Mouse (Mus musculus) spleen, adult 2 months (tissue): ENCODE results near the gene Jmjd6. TPM values are rescaled to one million over a fixed set of nuclear protein-coding genes. Genes with fewer than 3 reads are reported as not detected.
A peak's percentile ranks its signal among the peaks of the same experiment; 100 is the strongest.
"Not testable (repeated sequence)": the region's sequence is repeated elsewhere in the genome, so short reads cannot be mapped to it uniquely, and the experiment has no call there.

Experiments used
- DNase-seq, 2 experiments: peaks; one replicate each; pipeline versions ENCODE4 v3.0.0 to v3.0.0-alpha.2; 2012 to 2021; ENCODE audit warnings: low spot score in 2 of 2, low read depth in 1 of 2
- H3K27ac ChIP-seq: fragments of 200-500 bp; 2 replicates; pipeline ENCODE4 v1.5.1; 2012; ENCODE audit warnings: low read length, inconsistent platforms; ENCODE audit not compliant: insufficient read depth
- H3K27me3 ChIP-seq: fragments of 200-500 bp; 2 replicates; pipeline ENCODE4 v1.6.1; 2012; ENCODE audit warnings: mild to moderate bottlenecking, moderate library complexity, low read length, inconsistent platforms; ENCODE audit not compliant: control insufficient read depth, insufficient read depth
- H3K36me3 ChIP-seq: fragments of 200-500 bp; 2 replicates; pipeline ENCODE4 v1.6.1; 2012; ENCODE audit warnings: mild to moderate bottlenecking, low read length, inconsistent platforms; ENCODE audit not compliant: control insufficient read depth, insufficient read depth
- H3K4me1 ChIP-seq: fragments of 200-500 bp; 2 replicates; pipeline ENCODE4 v1.6.1; 2011; ENCODE audit warnings: inconsistent platforms; ENCODE audit not compliant: control insufficient read depth, insufficient read depth, insufficient read length
- H3K4me3 ChIP-seq: fragments of 200-500 bp; 2 replicates; pipeline ENCODE4 v1.5.1; 2011; ENCODE audit warnings: mild to moderate bottlenecking, inconsistent platforms; ENCODE audit not compliant: insufficient read depth, insufficient read length; ENCODE audit errors: extremely low read depth
- CTCF ChIP-seq: fragments of 200-500 bp; IDR thresholded peaks from 2 replicates; pipeline ENCODE4 v1.5.1; 2011; ENCODE audit warnings: mild to moderate bottlenecking, inconsistent platforms; ENCODE audit not compliant: insufficient read depth, insufficient read length, insufficient replicate concordance; ENCODE audit errors: extremely low read depth
- POLR2A ChIP-seq: fragments of 200-500 bp; IDR thresholded peaks from 2 replicates; pipeline ENCODE4 v1.6.1; 2011; ENCODE audit warnings: low read depth, low read length, inconsistent platforms
- WGBS: fragments of 180-500 bp; shearing (Covaris S2); methylation state at CpG from one replicate; pipeline ENCODE4 v1.1.7; 2018; 5-methylcytosine and 5-hydroxymethylcytosine counted together
- polyA plus RNA-seq: library from polyadenylated mRNA; depleted of rRNA; stranded (reverse); fragments of >200 nt; gene quantifications from 2 replicates; pipeline ENCODE4 v1.2.3, GENCODE M21; 2012

Jmjd6 gene
- polyA plus RNA-seq, 1 experiment = 21.7 TPM

- Histone ChIP-seq H3K4me1 (no peaks in the 10 kb centered on the region; the same call in none of the 2 replicates), H3K4me3 (peak within 1 kb of the TSS; percentile 96), H3K27me3 (no peaks in the 10 kb centered on the region), H3K27ac (peak within 1 kb of the TSS; percentile 99), H3K36me3 (peaks cover 18% of the 10 kb centered on the region)
- peak; percentile 39 to 80 for DNase-seq
- TF ChIP-seq CTCF (no peak), POLR2A (no peak)
- under 1% methylated on average over 82 of the region's 91 CpGs for WGBS
Observed at GRCm38 (mm10) chr11:116852291-116852890, 9.1 kb upstream of the Jmjd6 start, which contains the start of gene Mfsd11. Gene Mfsd11, plus strand, starts transcription at chr11:116852440.

DNA sequence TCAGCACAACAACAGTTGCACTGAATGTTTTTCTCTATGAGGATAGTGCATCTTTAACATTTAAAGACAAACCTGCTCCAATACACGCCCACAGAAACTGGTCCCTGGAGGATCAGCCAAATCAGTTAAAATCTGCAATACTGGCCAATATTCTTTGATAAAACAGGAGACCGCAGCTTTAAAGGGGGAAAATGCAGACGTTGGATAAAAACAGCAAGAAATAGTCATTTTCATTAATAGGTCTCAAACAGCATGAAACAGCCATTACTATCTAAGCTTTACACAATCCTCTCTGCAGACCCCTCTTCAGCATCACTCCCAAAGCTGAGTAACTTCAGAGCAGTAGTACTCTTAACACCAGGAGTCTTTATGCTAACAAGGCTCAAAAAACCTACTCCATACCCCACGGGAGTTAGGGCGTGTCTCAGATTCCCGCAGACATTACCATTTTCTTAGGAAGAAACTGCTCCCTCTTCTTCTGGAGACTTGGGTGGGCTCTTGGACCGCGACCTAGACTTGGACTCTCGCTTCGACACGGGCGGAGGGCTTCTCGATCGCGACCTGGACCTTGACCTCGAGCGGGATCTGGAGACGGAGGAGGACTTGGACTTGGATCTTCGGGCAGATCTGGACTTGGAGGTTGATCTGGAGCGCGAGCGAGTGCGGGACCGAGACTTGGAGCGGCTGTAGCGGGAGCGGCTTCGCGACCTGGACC is 8.5 kb upstream of the Jmjd6 start:
- DNase-seq = no peak
- Histone ChIP-seq H3K4me1 (no peaks in the 10 kb centered on the region; the same call in none of the 2 replicates), H3K36me3 (peaks cover 19% of the 10 kb centered on the region), H3K27me3 (no peaks in the 10 kb centered on the region), H3K27ac (peak overlapping the region; percentile 99), H3K4me3 (peak overlapping the region; percentile 72)
- under 1% methylated on average over 29 of the region's 29 CpGs for WGBS
- TF ChIP-seq CTCF (no peak), POLR2A (no peak)

- H3K27me3 ChIP-seq = no peaks in the 10 kb centered on the region
- no peak overlapping the region for H3K27ac ChIP-seq
- 11% methylated on average over 6 of the region's 6 CpGs for WGBS
- H3K4me1 ChIP-seq = no peaks in the 10 kb centered on the region; the same call in none of the 2 replicates
- peak overlapping the region; percentile 72 for H3K4me3 ChIP-seq
- DNase-seq = no peak
- TF ChIP-seq POLR2A (no peak), CTCF (no peak)
- H3K36me3 ChIP-seq = peaks cover 20% of the 10 kb centered on the region
Observed at GRCm38 (mm10) chr11:116850833-116851477, 7.7 kb upstream of the Jmjd6 start.

- 18% methylated on average over 4 of the region's 4 CpGs for WGBS
- Histone ChIP-seq H3K4me3 (no peak overlapping the region), H3K27ac (no peak overlapping the region), H3K36me3 (peaks cover 20% of the 10 kb centered on the region), H3K27me3 (no peaks in the 10 kb centered on the region), H3K4me1 (no peaks in the 10 kb centered on the region; the same call in none of the 2 replicates)
- no peak for TF ChIP-seq CTCF
- no peak for TF ChIP-seq POLR2A
- no peak for DNase-seq
Observed at GRCm38 (mm10) chr11:116850085-116850484, 6.8 kb upstream of the Jmjd6 start.

DNA sequence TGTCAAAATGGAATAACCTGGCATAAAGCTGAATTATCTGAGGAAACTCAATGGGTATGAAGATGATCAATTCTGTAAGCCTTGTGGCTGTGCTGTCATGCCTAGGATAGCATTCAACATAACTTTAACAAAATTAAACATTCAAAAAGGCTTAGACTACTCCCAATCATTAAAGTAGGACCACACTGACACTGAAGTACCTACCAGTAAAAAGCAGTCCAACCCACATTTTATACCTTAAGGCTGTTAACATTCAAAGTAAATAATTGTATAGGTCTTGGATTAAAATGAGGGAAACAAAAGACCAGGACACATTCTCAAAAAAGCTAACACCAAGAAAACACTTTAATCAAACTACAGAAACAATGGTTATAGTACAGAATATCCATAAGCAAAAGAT is 6.3 kb upstream of the Jmjd6 start:
- Histone ChIP-seq H3K27me3 (no peaks in the 10 kb centered on the region), H3K36me3 (peaks cover 20% of the 10 kb centered on the region), H3K4me3 (no peak overlapping the region), H3K4me1 (no peaks in the 10 kb centered on the region; the same call in none of the 2 replicates), H3K27ac (no peak overlapping the region)
- DNase-seq = no peak
- TF ChIP-seq POLR2A = no peak
- no peak for TF ChIP-seq CTCF

- DNase-seq, H3K4me1 ChIP-seq, H3K27me3 ChIP-seq, H3K4me3 ChIP-seq, H3K27ac ChIP-seq: not testable (repeated sequence)
- peaks cover 20% of the 10 kb centered on the region for H3K36me3 ChIP-seq
- WGBS = 75% methylated on average over 2 of the region's 2 CpGs
Observed at GRCm38 (mm10) chr11:116848877-116849178, 5.6 kb upstream of the Jmjd6 start.
